Mouse (Mus musculus): ENCODE data around the gene Tmem126b. TPM values are rescaled to one million over a fixed set of nuclear protein-coding genes. Genes with fewer than 3 reads are reported as not detected.
A peak's percentile ranks its signal among the peaks of the same experiment; 100 is the strongest.

The Tmem126b gene
- 25.6 and 27.1 TPM in 2 replicates for polyA plus RNA-seq (2012; ENCODE audit: insufficient read depth, insufficient read length, missing spikeins)

DNA sequence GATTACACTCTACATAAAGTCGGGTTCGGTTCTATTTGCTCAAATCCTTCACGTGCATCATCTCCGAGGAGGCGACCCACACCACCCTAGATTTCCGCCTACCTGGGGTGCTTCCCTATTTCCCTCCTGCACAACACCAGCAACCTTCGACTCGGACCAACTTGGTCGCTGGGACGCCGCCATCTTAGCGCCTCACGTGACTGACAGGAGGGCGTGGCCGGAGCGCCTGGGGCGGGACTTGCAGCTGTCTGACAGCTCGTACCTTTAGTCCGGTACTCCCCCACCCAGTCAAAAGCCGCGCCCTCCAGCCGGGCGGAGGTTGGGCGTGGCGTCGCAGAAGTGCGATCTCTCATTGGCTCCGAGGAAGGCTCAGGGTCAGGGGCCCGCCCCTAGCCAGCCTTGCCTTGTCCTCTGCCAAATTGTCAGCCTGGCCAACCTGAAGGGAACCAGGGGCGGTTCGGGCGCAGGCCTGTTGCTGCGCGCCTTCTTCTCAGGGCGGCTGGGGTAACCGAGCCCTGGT is at the start of gene Tmem126b:
Tmem126b (minus strand) TSS at position 209 of the 520 bp plus-strand sequence.
- Histone ChIP-seq H3K27ac (ENCODE audit: insufficient read depth, low read depth, low read length) (peak within 1 kb of the TSS; percentile 79), H3K4me3 (ENCODE audit: insufficient read depth, low read length) (peak within 1 kb of the TSS; percentile 89), H3K4me1 (ENCODE audit: control insufficient read depth, insufficient read depth, low read length) (peaks cover 13% of the 10 kb centered on the region)
- TF ChIP-seq POLR2A (IDR thresholded peaks at IDR 0.05; ENCODE audit: borderline replicate concordance, low read depth, low read length) (peak; percentile 86), CTCF (IDR thresholded peaks at IDR 0.05; ENCODE audit: low read depth, low read length) (no peak)

DNA sequence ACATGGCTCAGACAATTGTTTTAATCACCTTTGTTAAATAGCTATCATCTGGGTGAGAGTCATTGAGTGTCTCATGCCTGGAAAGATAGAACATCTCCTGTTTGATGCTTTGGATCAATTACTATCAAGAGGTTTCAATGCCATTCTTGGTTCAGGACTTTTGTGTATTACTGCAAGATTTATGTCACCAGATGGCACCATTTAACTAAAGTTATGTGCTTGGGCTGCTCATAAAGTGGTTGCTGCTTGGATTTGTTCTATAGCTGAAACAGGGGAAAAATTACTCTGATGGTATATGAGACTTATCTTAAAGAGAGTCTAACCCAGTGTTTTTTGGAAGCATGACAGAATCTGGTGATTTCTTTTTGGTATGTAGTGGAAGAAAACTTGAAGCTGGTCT is 36.5 kb upstream of the Tmem126b start:
- Histone ChIP-seq H3K4me3 (ENCODE audit: insufficient read depth, low read length) (no peak overlapping the region), H3K27ac (ENCODE audit: insufficient read depth, low read depth, low read length) (no peak overlapping the region), H3K4me1 (ENCODE audit: control insufficient read depth, insufficient read depth, low read length) (no peaks in the 10 kb centered on the region)
- TF ChIP-seq POLR2A (IDR thresholded peaks at IDR 0.05; ENCODE audit: borderline replicate concordance, low read depth, low read length) = no peak
- TF ChIP-seq CTCF (IDR thresholded peaks at IDR 0.05; ENCODE audit: low read depth, low read length) = no peak

DNA sequence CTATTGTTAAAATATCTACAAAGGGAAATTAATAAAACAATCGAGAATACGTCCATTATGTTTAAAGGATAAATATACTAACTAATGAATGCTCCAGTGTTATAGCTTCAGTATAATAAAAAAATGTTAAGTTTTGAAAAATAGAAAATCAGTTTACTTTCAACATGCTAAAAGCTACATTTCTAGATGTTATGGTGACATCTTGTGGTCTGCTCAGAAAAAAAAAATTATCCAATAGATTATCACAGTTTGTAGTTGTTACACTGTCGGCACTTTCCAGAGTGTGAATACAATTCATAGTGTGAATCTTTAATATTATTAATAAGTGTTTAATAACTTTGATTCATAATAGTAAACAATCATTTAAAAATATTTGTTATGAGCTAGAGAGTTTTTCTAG is 32.3 kb upstream of the Tmem126b start:
- Histone ChIP-seq H3K4me3 (ENCODE audit: insufficient read depth, low read length) (no peak overlapping the region), H3K27ac (ENCODE audit: insufficient read depth, low read depth, low read length) (no peak overlapping the region), H3K4me1 (ENCODE audit: control insufficient read depth, insufficient read depth, low read length) (no peaks in the 10 kb centered on the region)
- no peak for TF ChIP-seq POLR2A (IDR thresholded peaks at IDR 0.05; ENCODE audit: borderline replicate concordance, low read depth, low read length)
- no peak for TF ChIP-seq CTCF (IDR thresholded peaks at IDR 0.05; ENCODE audit: low read depth, low read length)

DNA sequence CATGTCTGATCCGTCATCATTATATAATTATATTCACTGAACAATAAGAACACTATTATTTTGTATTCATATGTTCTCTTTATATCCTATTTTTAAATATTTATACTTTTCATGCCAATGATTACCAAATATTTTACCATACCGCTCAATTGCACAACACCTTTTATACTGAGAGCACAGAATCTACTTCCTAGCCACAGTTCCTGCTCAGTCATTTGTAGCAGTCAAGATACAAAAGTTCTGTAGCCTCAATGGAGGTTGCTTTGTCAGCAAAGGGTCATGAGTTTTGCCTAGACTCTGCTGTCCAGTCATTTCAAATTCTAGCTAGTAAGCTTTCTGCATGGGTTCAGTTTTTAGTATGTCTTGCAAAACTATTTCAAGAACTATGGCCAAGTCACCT is 6.8 kb upstream of the Tmem126b start:
- peaks cover 10% of the 10 kb centered on the region for H3K4me1 ChIP-seq (ENCODE audit: control insufficient read depth, insufficient read depth, low read length)
- TF ChIP-seq POLR2A (IDR thresholded peaks at IDR 0.05; ENCODE audit: borderline replicate concordance, low read depth, low read length) (no peak), CTCF (IDR thresholded peaks at IDR 0.05; ENCODE audit: low read depth, low read length) (no peak)
- H3K4me3 ChIP-seq (ENCODE audit: insufficient read depth, low read length) = no peak overlapping the region
- H3K27ac ChIP-seq (ENCODE audit: insufficient read depth, low read depth, low read length) = peak overlapping the region; percentile 67

DNA sequence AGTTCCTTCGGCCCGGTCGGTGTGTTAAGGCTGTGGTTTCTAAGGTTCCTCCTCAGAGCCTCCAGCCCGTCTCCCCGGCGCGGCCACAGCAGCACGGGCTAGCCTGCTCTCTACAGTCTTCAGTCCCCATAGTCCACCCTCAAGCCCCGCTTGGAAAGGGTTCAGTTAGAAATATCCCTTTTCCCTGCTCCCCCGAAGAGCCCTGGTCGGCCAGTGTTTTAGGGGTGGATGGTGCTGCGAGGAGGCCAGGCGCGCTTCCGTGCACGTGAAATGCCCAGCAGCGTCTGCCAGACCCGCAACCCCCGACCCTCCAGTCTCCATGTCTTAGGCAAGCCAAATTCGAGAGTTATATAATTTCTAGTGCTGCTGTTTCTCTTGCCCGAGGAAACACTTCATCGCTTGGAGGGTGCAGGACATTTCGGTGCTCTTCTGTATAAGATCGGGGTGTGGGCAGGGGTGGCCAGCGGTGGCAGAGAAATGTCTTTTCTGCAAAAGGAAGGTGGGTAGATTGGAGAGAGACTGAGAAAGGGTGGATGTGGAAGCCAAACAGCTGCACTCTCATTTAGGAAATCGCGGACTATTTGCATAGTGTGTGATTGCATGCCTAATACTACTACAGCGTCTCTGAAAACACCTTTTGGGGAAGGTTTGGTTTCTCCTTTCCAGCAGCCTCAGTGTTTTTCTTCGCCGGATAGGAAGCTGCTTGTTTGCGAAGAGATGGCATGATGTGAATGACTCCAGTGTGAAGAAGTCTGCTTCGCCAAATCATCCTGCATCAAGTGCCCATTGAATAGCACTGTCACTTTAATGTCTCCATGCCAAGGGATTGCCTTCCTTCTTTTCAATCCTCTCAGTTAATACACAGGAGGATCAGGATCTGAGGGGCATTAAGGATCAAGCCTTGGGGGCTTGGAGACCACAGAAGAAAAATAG is 778 bp upstream of the Tmem126b start, which contains the start of gene Dlg2:
Dlg2 (plus strand) TSS at position 360 of the 933 bp plus-strand sequence.
- H3K4me1 ChIP-seq (ENCODE audit: control insufficient read depth, insufficient read depth, low read length) = peaks cover 13% of the 10 kb centered on the region
- peak within 1 kb of the TSS; percentile 79 for H3K27ac ChIP-seq (ENCODE audit: insufficient read depth, low read depth, low read length)
- TF ChIP-seq CTCF (IDR thresholded peaks at IDR 0.05; ENCODE audit: low read depth, low read length) (no peak), POLR2A (IDR thresholded peaks at IDR 0.05; ENCODE audit: borderline replicate concordance, low read depth, low read length) (no peak)
- peak within 1 kb of the TSS; percentile 89 for H3K4me3 ChIP-seq (ENCODE audit: insufficient read depth, low read length)

DNA sequence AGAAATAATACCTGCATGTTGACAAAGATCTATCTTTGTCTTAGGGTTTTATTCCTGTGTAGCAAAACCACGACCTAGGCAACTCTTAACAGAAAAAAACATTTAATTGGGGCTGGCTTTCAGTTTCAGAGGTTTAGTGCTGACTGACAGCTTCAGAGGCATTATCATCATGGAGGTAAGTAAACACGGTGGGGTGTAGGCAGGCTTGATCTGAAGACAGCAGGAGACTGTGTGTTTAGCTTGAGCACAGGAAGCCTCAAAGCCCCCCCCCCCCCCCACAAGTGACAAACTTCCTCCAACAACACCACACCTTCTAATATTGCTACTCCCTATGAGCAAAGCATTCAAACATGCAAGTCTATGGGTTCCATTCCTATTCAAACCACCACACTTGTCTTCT is 2.3 kb downstream of the Tmem126b start:
- H3K27ac ChIP-seq (ENCODE audit: insufficient read depth, low read depth, low read length) = no peak overlapping the region
- no peak overlapping the region for H3K4me3 ChIP-seq (ENCODE audit: insufficient read depth, low read length)
- peaks cover 13% of the 10 kb centered on the region for H3K4me1 ChIP-seq (ENCODE audit: control insufficient read depth, insufficient read depth, low read length)
- TF ChIP-seq CTCF (IDR thresholded peaks at IDR 0.05; ENCODE audit: low read depth, low read length) (no peak), POLR2A (IDR thresholded peaks at IDR 0.05; ENCODE audit: borderline replicate concordance, low read depth, low read length) (no peak)

DNA sequence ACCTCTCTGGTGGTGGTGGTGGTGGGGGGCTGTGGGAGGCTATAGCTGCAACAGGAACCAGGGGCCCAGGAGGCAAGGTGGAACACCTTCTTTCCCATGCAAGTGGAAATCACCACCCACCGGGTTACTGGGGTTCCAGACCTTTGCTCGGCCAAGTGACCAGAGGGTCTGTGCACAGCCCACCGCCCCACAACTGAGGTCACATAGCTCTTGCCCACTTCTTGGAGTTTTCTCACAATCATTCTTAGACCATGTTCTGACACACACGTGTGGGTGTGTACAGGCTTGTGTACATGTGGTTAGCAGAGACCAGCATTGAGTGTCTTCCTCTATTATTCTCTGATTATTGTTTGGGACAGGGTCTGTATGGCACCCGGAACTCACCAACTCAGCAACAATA is 14.4 kb downstream of the Tmem126b start:
- no peak overlapping the region for H3K4me3 ChIP-seq (ENCODE audit: insufficient read depth, low read length)
- TF ChIP-seq CTCF (IDR thresholded peaks at IDR 0.05; ENCODE audit: low read depth, low read length) (no peak), POLR2A (IDR thresholded peaks at IDR 0.05; ENCODE audit: borderline replicate concordance, low read depth, low read length) (no peak)
- no peak overlapping the region for H3K27ac ChIP-seq (ENCODE audit: insufficient read depth, low read depth, low read length)

DNA sequence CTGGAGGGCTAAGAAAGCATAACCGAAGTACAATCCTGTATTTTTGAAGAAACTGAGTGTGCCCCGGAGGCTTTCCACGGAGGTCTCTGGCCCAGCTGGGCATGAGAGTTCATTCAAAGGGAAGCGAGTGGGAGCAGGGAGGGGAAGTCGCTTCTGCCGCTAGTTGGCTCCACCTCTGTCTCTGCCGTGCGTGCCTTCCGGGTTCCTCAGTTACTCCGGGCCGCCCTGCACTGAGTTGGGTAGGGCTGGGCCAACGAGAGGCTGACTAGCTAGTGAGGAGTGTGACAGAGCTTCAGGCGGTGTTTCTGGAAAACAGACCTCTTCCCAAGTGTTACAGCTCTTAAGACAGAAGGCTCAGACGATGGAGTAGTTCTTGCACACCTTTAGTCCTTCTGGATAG is 14.9 kb downstream of the Tmem126b start:
- peaks cover 2% of the 10 kb centered on the region; the same call in 1 of the 2 replicates for H3K4me1 ChIP-seq (ENCODE audit: control insufficient read depth, insufficient read depth, low read length)
- no peak overlapping the region for H3K27ac ChIP-seq (ENCODE audit: insufficient read depth, low read depth, low read length)
- TF ChIP-seq POLR2A (IDR thresholded peaks at IDR 0.05; ENCODE audit: borderline replicate concordance, low read depth, low read length) = no peak
- TF ChIP-seq CTCF (IDR thresholded peaks at IDR 0.05; ENCODE audit: low read depth, low read length) = no peak
- no peak overlapping the region for H3K4me3 ChIP-seq (ENCODE audit: insufficient read depth, low read length)

More for the DNA sequence above, 14.4 kb downstream of the Tmem126b start:
- peaks cover 2% of the 10 kb centered on the region; the same call in 1 of the 2 replicates for H3K4me1 ChIP-seq (ENCODE audit: control insufficient read depth, insufficient read depth, low read length)

DNA sequence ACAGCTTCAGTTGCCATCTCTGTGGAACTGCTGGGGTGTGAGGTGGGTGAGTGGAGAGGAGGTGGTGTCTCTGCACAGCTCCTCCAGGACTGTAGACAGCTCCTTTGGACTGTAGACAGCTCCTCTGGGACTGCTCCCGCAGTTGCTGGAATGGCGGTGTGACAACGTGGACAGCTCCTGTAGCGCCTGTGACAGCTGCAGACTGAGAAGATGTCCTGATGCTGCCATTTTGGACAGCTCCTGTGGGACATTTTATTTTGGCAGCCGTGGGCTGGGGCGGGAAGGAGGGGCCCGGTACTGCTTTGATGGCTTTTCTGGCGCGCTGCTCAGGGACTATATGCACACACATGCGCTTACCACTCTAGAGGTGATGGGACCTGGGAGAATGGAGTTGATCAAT is 15.5 kb downstream of the Tmem126b start:
- Histone ChIP-seq H3K27ac (ENCODE audit: insufficient read depth, low read depth, low read length) (no peak overlapping the region), H3K4me3 (ENCODE audit: insufficient read depth, low read length) (no peak overlapping the region), H3K4me1 (ENCODE audit: control insufficient read depth, insufficient read depth, low read length) (peaks cover 2% of the 10 kb centered on the region)
- TF ChIP-seq CTCF (IDR thresholded peaks at IDR 0.05; ENCODE audit: low read depth, low read length) = no peak

DNA sequence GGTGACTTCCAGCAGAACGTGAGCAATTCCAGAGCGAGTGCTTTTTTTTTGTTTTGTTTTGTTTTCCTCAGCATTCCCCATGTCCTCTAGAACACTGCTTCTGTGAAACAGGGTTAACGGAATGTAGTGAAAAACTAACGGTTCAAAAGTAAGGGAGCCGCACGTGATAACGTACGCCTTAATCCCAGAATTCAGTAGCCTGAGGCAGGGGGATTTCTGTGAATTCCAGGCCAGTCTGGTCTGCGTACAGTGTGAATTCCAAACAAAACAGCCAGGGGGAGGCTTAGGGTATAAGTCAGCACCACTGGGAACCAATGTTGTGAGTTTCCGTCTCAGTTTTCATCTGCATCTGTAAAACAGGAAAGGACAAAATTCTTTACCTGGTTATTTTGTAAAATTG is 18.3 kb downstream of the Tmem126b start:
- Histone ChIP-seq H3K4me1 (ENCODE audit: control insufficient read depth, insufficient read depth, low read length) (peaks cover 2% of the 10 kb centered on the region), H3K4me3 (ENCODE audit: insufficient read depth, low read length) (peak overlapping the region; percentile 97), H3K27ac (ENCODE audit: insufficient read depth, low read depth, low read length) (peak overlapping the region; percentile 62)
- TF ChIP-seq POLR2A (IDR thresholded peaks at IDR 0.05; ENCODE audit: borderline replicate concordance, low read depth, low read length) = no peak
- no peak for TF ChIP-seq CTCF (IDR thresholded peaks at IDR 0.05; ENCODE audit: low read depth, low read length)
